Mouse (Mus musculus) yolk sac, embryonic 10.5 days (tissue): ENCODE measurements around the gene Lrch4.
A peak's percentile ranks its signal among the peaks of the same experiment; 100 is the strongest.

Experiments used
- DNase-seq: peaks from one replicate; pipeline ENCODE4 v3.0.0-alpha.2; 2017; ENCODE audit warnings: low spot score

Gene Lrch4

GRCm38 (mm10) chr5:137628498-137629305, at the start of gene Lrch4, which contains the start of the genes Fbxo24 and Gm20605:
Gene Lrch4, plus strand, starts transcription at chr5:137629121.
Gene Fbxo24, minus strand, starts transcription at chr5:137629002.
Gene Gm20605, plus strand, starts transcription at chr5:137629175.
- peak; percentile 100 for DNase-seq

- DNase-seq = no peak
Observed at GRCm38 (mm10) chr5:137580246-137580645, 48.7 kb upstream of the Lrch4 start.

- peak; percentile 21 for DNase-seq
Observed at GRCm38 (mm10) chr5:137582702-137583101, 46.2 kb upstream of the Lrch4 start.

GRCm38 (mm10) chr5:137583670-137584169, 45.2 kb upstream of the Lrch4 start:
- peak; percentile 47 for DNase-seq

- DNase-seq = no peak
Observed at GRCm38 (mm10) chr5:137584976-137585375, 43.9 kb upstream of the Lrch4 start.

- DNase-seq = no peak
Observed at GRCm38 (mm10) chr5:137590507-137590906, 38.4 kb upstream of the Lrch4 start.

- DNase-seq = no peak
Observed at GRCm38 (mm10) chr5:137595921-137596320, 33.0 kb upstream of the Lrch4 start.

GRCm38 (mm10) chr5:137596601-137597261, 32.2 kb upstream of the Lrch4 start:
- no peak for DNase-seq

- no peak for DNase-seq
Observed at GRCm38 (mm10) chr5:137597625-137598024, 31.3 kb upstream of the Lrch4 start.

- no peak for DNase-seq
Observed at GRCm38 (mm10) chr5:137598100-137598826, 30.7 kb upstream of the Lrch4 start.

GRCm38 (mm10) chr5:137599600-137599999, 29.3 kb upstream of the Lrch4 start:
- no peak for DNase-seq

- no peak for DNase-seq
Observed at GRCm38 (mm10) chr5:137600281-137600618, 28.7 kb upstream of the Lrch4 start.

- peak; percentile 97 for DNase-seq
Observed at GRCm38 (mm10) chr5:137600619-137601364, 28.1 kb upstream of the Lrch4 start, which contains the start of gene Mospd3. Gene Mospd3, minus strand, starts transcription at chr5:137601058.

- DNase-seq = peak; percentile 34
Observed at GRCm38 (mm10) chr5:137601365-137601729, 27.6 kb upstream of the Lrch4 start.

GRCm38 (mm10) chr5:137607860-137608653, 20.9 kb upstream of the Lrch4 start:
- no peak for DNase-seq

- DNase-seq = no peak
Observed at GRCm38 (mm10) chr5:137608654-137609190, 20.2 kb upstream of the Lrch4 start.

- DNase-seq = no peak
Observed at GRCm38 (mm10) chr5:137609292-137609691, 19.6 kb upstream of the Lrch4 start.

- no peak for DNase-seq
Observed at GRCm38 (mm10) chr5:137610056-137610455, 18.9 kb upstream of the Lrch4 start.

GRCm38 (mm10) chr5:137610548-137611244, 18.2 kb upstream of the Lrch4 start:
- DNase-seq = peak; percentile 82

GRCm38 (mm10) chr5:137611245-137611602, 17.7 kb upstream of the Lrch4 start:
- peak; percentile 63 for DNase-seq
